Mouse (Mus musculus) bone marrow macrophage, adult 2 months (primary cell): ENCODE data around the gene Kif17.

ENCODE experiments used
- CTCF ChIP-seq: IDR thresholded peaks from 2 replicates; pipeline ENCODE4 v1.5.1; 2012; ENCODE audit warnings: low read depth, mild to moderate bottlenecking, low read length, moderate library complexity
- POLR2A ChIP-seq: IDR thresholded peaks from 2 replicates; pipeline ENCODE4 v1.6.1; 2012; ENCODE audit warnings: mild to moderate bottlenecking, low read depth, low read length, borderline replicate concordance

GRCm38 (mm10) chr4:138343341-138343837, 93.2 kb downstream of the Kif17 start:
- TF ChIP-seq CTCF (no peak), POLR2A (no peak)
